Mouse (Mus musculus): ENCODE data around the gene Itpk1. TPM values are rescaled to one million over a fixed set of nuclear protein-coding genes. Genes with fewer than 3 reads are reported as not detected.

The Itpk1 gene
- polyA plus RNA-seq, 1 experiment from 2014 or later = 26.1 TPM

- Histone ChIP-seq H3K36me3 (ENCODE audit: control insufficient read depth, insufficient read depth, low read length) (no peaks in the 10 kb centered on the region), H3K9me3 (ENCODE audit: control insufficient read depth, low read length) (no peaks in the 10 kb centered on the region), H3K27ac (ENCODE audit: low read depth, low read length) (no peak overlapping the region), H3K4me3 (ENCODE audit: low read depth, low read length) (no peak overlapping the region), H3K4me1 (ENCODE audit: control insufficient read depth, insufficient read depth, low read length) (peaks cover 4% of the 10 kb centered on the region; the same call in 1 of the 2 replicates), H3K9ac (ENCODE audit: low read length) (no peak overlapping the region), H3K27me3 (ENCODE audit: control insufficient read depth, insufficient read depth, low read length) (no peaks in the 10 kb centered on the region), H3K4me2 (ENCODE audit: low read depth) (no peak overlapping the region)
- DNase-seq (ENCODE audit: low spot score) (no peak), ATAC-seq (ENCODE audit: insufficient read depth, low FRiP score, low TSS enrichment) (no peak)
- 82% methylated on average over 3 of the region's 3 CpGs for WGBS
Measured at GRCm38 (mm10) chr12:102677089-102677488, 27.6 kb downstream of the Itpk1 start.

- no peak for ATAC-seq (ENCODE audit: insufficient read depth, low FRiP score, low TSS enrichment)
- no peaks in the 10 kb centered on the region for H3K27me3 ChIP-seq (ENCODE audit: control insufficient read depth, insufficient read depth, low read length)
- H3K9ac ChIP-seq (ENCODE audit: low read length) = no peak overlapping the region
- H3K27ac ChIP-seq (ENCODE audit: low read depth, low read length) = no peak overlapping the region
- no peak overlapping the region for H3K4me2 ChIP-seq (ENCODE audit: low read depth)
- H3K4me3 ChIP-seq (ENCODE audit: low read depth, low read length) = no peak overlapping the region
- H3K9me3 ChIP-seq (ENCODE audit: control insufficient read depth, low read length) = no peaks in the 10 kb centered on the region
- H3K4me1 ChIP-seq (ENCODE audit: control insufficient read depth, insufficient read depth, low read length) = peaks cover 4% of the 10 kb centered on the region; the same call in 1 of the 2 replicates
- no peaks in the 10 kb centered on the region for H3K36me3 ChIP-seq (ENCODE audit: control insufficient read depth, insufficient read depth, low read length)
- DNase-seq (ENCODE audit: low spot score) = no peak
- 87% methylated on average over 10 of the region's 10 CpGs for WGBS
Measured at GRCm38 (mm10) chr12:102674556-102674955, 30.2 kb downstream of the Itpk1 start.

- Histone ChIP-seq H3K9me3 (ENCODE audit: control insufficient read depth, low read length) (no peaks in the 10 kb centered on the region), H3K9ac (ENCODE audit: low read length) (no peak overlapping the region), H3K4me1 (ENCODE audit: control insufficient read depth, insufficient read depth, low read length) (peaks cover 4% of the 10 kb centered on the region; the same call in 1 of the 2 replicates), H3K27me3 (ENCODE audit: control insufficient read depth, insufficient read depth, low read length) (no peaks in the 10 kb centered on the region), H3K4me3 (ENCODE audit: low read depth, low read length) (no peak overlapping the region), H3K4me2 (ENCODE audit: low read depth) (no peak overlapping the region), H3K27ac (ENCODE audit: low read depth, low read length) (no peak overlapping the region), H3K36me3 (ENCODE audit: control insufficient read depth, insufficient read depth, low read length) (no peaks in the 10 kb centered on the region)
- ATAC-seq (ENCODE audit: insufficient read depth, low FRiP score, low TSS enrichment) (no peak), DNase-seq (ENCODE audit: low spot score) (no peak)
- WGBS = 94% methylated on average over 13 of the region's 13 CpGs
Measured at GRCm38 (mm10) chr12:102674123-102674522, 30.6 kb downstream of the Itpk1 start.

GRCm38 (mm10) chr12:102672857-102673839 lies 31.6 kb downstream of the Itpk1 start:
- H3K27ac ChIP-seq (ENCODE audit: low read depth, low read length) = no peak overlapping the region
- H3K9me3 ChIP-seq (ENCODE audit: control insufficient read depth, low read length) = no peaks in the 10 kb centered on the region
- WGBS = 87% methylated on average over 20 of the region's 20 CpGs
- no peak overlapping the region for H3K9ac ChIP-seq (ENCODE audit: low read length)
- H3K27me3 ChIP-seq (ENCODE audit: control insufficient read depth, insufficient read depth, low read length) = no peaks in the 10 kb centered on the region
- H3K36me3 ChIP-seq (ENCODE audit: control insufficient read depth, insufficient read depth, low read length) = no peaks in the 10 kb centered on the region
- ATAC-seq (ENCODE audit: insufficient read depth, low FRiP score, low TSS enrichment) (no peak), DNase-seq (ENCODE audit: low spot score) (no peak)
- H3K4me2 ChIP-seq (ENCODE audit: low read depth) = no peak overlapping the region
- no peak overlapping the region for H3K4me3 ChIP-seq (ENCODE audit: low read depth, low read length)
- H3K4me1 ChIP-seq (ENCODE audit: control insufficient read depth, insufficient read depth, low read length) = no peaks in the 10 kb centered on the region

- DNase-seq (ENCODE audit: low spot score) (no peak), ATAC-seq (ENCODE audit: insufficient read depth, low FRiP score, low TSS enrichment) (no peak)
- Histone ChIP-seq H3K4me3 (ENCODE audit: low read depth, low read length) (no peak overlapping the region), H3K9me3 (ENCODE audit: control insufficient read depth, low read length) (no peaks in the 10 kb centered on the region), H3K4me1 (ENCODE audit: control insufficient read depth, insufficient read depth, low read length) (no peaks in the 10 kb centered on the region), H3K27ac (ENCODE audit: low read depth, low read length) (no peak overlapping the region), H3K27me3 (ENCODE audit: control insufficient read depth, insufficient read depth, low read length) (no peaks in the 10 kb centered on the region), H3K4me2 (ENCODE audit: low read depth) (no peak overlapping the region), H3K9ac (ENCODE audit: low read length) (no peak overlapping the region), H3K36me3 (ENCODE audit: control insufficient read depth, insufficient read depth, low read length) (no peaks in the 10 kb centered on the region)
- WGBS = 75% methylated on average over 8 of the region's 8 CpGs
Measured at GRCm38 (mm10) chr12:102672176-102672575, 32.6 kb downstream of the Itpk1 start.

- DNase-seq (ENCODE audit: low spot score) = no peak
- no peak for ATAC-seq (ENCODE audit: insufficient read depth, low FRiP score, low TSS enrichment)
- Histone ChIP-seq H3K36me3 (ENCODE audit: control insufficient read depth, insufficient read depth, low read length) (no peaks in the 10 kb centered on the region), H3K27ac (ENCODE audit: low read depth, low read length) (no peak overlapping the region), H3K4me3 (ENCODE audit: low read depth, low read length) (no peak overlapping the region), H3K9ac (ENCODE audit: low read length) (no peak overlapping the region), H3K4me2 (ENCODE audit: low read depth) (no peak overlapping the region), H3K27me3 (ENCODE audit: control insufficient read depth, insufficient read depth, low read length) (no peaks in the 10 kb centered on the region), H3K4me1 (ENCODE audit: control insufficient read depth, insufficient read depth, low read length) (no peaks in the 10 kb centered on the region), H3K9me3 (ENCODE audit: control insufficient read depth, low read length) (no peaks in the 10 kb centered on the region)
- 37% methylated on average over 8 of the region's 8 CpGs for WGBS
Measured at GRCm38 (mm10) chr12:102670848-102671247, 33.9 kb downstream of the Itpk1 start.

- no peak for ATAC-seq (ENCODE audit: insufficient read depth, low FRiP score, low TSS enrichment)
- Histone ChIP-seq H3K36me3 (ENCODE audit: control insufficient read depth, insufficient read depth, low read length) (no peaks in the 10 kb centered on the region), H3K9ac (ENCODE audit: low read length) (no peak overlapping the region), H3K27ac (ENCODE audit: low read depth, low read length) (no peak overlapping the region), H3K27me3 (ENCODE audit: control insufficient read depth, insufficient read depth, low read length) (no peaks in the 10 kb centered on the region), H3K4me1 (ENCODE audit: control insufficient read depth, insufficient read depth, low read length) (no peaks in the 10 kb centered on the region), H3K9me3 (ENCODE audit: control insufficient read depth, low read length) (no peaks in the 10 kb centered on the region), H3K4me3 (ENCODE audit: low read depth, low read length) (no peak overlapping the region), H3K4me2 (ENCODE audit: low read depth) (no peak overlapping the region)
- 90% methylated on average over 10 of the region's 10 CpGs for WGBS
- DNase-seq (ENCODE audit: low spot score) = no peak
Measured at GRCm38 (mm10) chr12:102665465-102666202, 39.1 kb downstream of the Itpk1 start.

DNA sequence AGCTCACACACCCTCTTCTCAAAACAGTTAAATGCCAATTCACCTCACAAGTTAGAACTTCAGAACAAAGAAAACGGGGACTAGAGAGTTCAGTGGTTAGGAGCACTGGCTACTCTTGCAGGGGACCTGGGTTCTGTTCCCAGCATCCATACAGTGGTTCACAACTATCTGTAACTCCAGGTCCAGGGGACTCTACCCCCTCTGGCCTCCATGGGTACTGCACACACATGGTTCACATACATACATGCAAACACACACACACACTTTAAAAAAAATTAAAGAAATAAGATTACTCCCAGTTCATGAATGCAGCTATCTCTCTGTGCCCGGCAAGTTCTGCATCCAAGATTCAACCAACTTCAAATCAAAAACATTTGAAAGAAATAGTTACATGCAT lies 40.7 kb downstream of the Itpk1 start:
- Histone ChIP-seq H3K4me1 (ENCODE audit: control insufficient read depth, insufficient read depth, low read length) (no peaks in the 10 kb centered on the region), H3K27ac (ENCODE audit: low read depth, low read length) (no peak overlapping the region), H3K36me3 (ENCODE audit: control insufficient read depth, insufficient read depth, low read length) (no peaks in the 10 kb centered on the region), H3K9me3 (ENCODE audit: control insufficient read depth, low read length) (no peaks in the 10 kb centered on the region), H3K9ac (ENCODE audit: low read length) (no peak overlapping the region), H3K4me2 (ENCODE audit: low read depth) (no peak overlapping the region), H3K27me3 (ENCODE audit: control insufficient read depth, insufficient read depth, low read length) (no peaks in the 10 kb centered on the region), H3K4me3 (ENCODE audit: low read depth, low read length) (no peak overlapping the region)
- ATAC-seq (ENCODE audit: insufficient read depth, low FRiP score, low TSS enrichment) (no peak), DNase-seq (ENCODE audit: low spot score) (no peak)
- 91% methylated on average over 2 of the region's 2 CpGs for WGBS
